Mouse (Mus musculus): ENCODE data around the gene Olfr631. TPM values are rescaled to one million over a fixed set of nuclear protein-coding genes. Genes with fewer than 3 reads are reported as not detected.
"Not testable (repeated sequence)": the region's sequence is repeated elsewhere in the genome, so short reads cannot be mapped to it uniquely, and the experiment has no call there.

Gene Olfr631
- polyA plus RNA-seq, 1 experiment = not detected

DNA sequence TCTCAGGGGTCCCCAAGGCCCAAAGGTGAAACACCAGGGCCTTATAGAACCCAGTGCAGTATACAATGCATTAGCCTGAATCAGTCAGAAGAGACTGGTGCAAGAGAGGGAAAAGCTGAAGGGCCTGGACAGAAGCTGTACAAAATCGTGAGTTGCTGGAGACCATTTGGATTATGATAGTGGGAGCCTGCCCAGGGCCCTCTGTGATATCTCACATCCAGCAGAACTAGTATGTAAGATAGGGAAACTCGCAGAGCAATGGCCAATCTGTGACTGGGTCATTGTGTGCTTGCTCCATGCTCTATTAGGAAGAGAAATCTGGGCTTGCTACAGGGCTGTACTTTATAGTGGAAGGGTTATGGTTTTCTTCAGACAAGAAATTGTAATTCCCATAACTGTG lies 5.6 kb downstream of the Olfr631 start, which contains the start of gene Olfr632:
Gene Olfr632, plus strand, starts transcription at position 84 of the 400 bp plus-strand sequence.
- TF ChIP-seq POLR2A (IDR thresholded peaks at IDR 0.05; ENCODE audit: control insufficient read depth, low read depth, low read length) = no peak
- TF ChIP-seq CTCF (IDR thresholded peaks at IDR 0.05; ENCODE audit: control insufficient read depth, insufficient read depth, insufficient replicate concordance, low read depth, low read length) = no peak
- Histone ChIP-seq H3K4me3 (ENCODE audit: control insufficient read depth, low read depth, low read length) (no peak within 1 kb of the TSS), H3K36me3 (ENCODE audit: control insufficient read depth, insufficient read depth, low read length) (no peaks in the 10 kb centered on the region), H3K27ac (ENCODE audit: control insufficient read depth, insufficient read depth, low read depth, low read length) (no peak within 1 kb of the TSS), H3K4me1 (ENCODE audit: control insufficient read depth, insufficient read depth, low read length) (no peaks in the 10 kb centered on the region), H3K27me3 (ENCODE audit: control insufficient read depth, insufficient read depth, low read length) (no peaks in the 10 kb centered on the region)

DNA sequence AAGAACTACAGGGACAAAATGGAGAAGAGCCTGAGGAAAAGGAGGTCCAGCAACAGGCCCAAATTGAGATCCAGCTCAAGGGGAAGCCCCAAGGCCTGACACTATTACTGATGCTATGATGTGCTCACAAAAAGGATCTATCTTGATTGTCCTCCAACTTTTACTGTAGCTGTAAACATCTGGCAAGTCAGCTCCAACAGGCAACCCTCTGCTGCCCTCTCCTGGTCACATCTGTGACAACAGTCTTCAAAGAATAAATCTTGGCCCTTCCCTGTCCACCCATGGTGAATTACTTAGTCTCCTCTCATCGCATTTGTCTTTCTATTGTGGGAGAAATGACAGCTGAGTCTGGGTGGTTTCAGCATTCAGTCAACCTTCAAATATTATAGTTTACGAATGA lies 14.1 kb downstream of the Olfr631 start:
- Histone ChIP-seq H3K36me3 (ENCODE audit: control insufficient read depth, insufficient read depth, low read length) (no peaks in the 10 kb centered on the region), H3K4me3 (ENCODE audit: control insufficient read depth, low read depth, low read length) (no peak overlapping the region), H3K27ac (ENCODE audit: control insufficient read depth, insufficient read depth, low read depth, low read length) (no peak overlapping the region), H3K4me1 (ENCODE audit: control insufficient read depth, insufficient read depth, low read length) (no peaks in the 10 kb centered on the region), H3K27me3 (ENCODE audit: control insufficient read depth, insufficient read depth, low read length) (no peaks in the 10 kb centered on the region)
- TF ChIP-seq POLR2A (IDR thresholded peaks at IDR 0.05; ENCODE audit: control insufficient read depth, low read depth, low read length) (no peak), CTCF (IDR thresholded peaks at IDR 0.05; ENCODE audit: control insufficient read depth, insufficient read depth, insufficient replicate concordance, low read depth, low read length) (no peak)

DNA sequence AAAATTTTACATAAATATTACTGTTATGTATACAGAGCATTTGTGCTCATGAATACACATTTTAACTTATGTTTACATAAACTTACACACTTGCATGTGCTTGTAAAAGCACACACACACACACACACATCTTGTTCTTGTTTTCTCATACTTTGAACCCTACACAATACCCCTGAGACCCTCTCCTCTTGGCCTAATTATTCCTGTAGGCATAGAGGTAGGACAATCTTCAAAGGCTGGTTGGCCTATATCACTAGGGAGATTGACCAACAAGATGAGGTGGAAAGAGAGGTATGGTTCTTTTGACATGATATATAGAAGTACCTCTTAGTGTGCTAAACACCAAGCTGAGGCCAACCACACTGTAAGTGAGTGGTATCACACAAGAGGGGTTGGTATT lies 15.5 kb downstream of the Olfr631 start, which contains the start of gene Olfr633:
Gene Olfr633, plus strand, starts transcription at position 301 of the 400 bp plus-strand sequence.
- Histone ChIP-seq H3K27ac (ENCODE audit: control insufficient read depth, insufficient read depth, low read depth, low read length) (no peak within 1 kb of the TSS), H3K4me3 (ENCODE audit: control insufficient read depth, low read depth, low read length) (no peak within 1 kb of the TSS), H3K4me1 (ENCODE audit: control insufficient read depth, insufficient read depth, low read length) (no peaks in the 10 kb centered on the region), H3K27me3 (ENCODE audit: control insufficient read depth, insufficient read depth, low read length) (no peaks in the 10 kb centered on the region), H3K36me3 (ENCODE audit: control insufficient read depth, insufficient read depth, low read length) (no peaks in the 10 kb centered on the region)
- TF ChIP-seq POLR2A (IDR thresholded peaks at IDR 0.05; ENCODE audit: control insufficient read depth, low read depth, low read length) = no peak
- no peak for TF ChIP-seq CTCF (IDR thresholded peaks at IDR 0.05; ENCODE audit: control insufficient read depth, insufficient read depth, insufficient replicate concordance, low read depth, low read length)

DNA sequence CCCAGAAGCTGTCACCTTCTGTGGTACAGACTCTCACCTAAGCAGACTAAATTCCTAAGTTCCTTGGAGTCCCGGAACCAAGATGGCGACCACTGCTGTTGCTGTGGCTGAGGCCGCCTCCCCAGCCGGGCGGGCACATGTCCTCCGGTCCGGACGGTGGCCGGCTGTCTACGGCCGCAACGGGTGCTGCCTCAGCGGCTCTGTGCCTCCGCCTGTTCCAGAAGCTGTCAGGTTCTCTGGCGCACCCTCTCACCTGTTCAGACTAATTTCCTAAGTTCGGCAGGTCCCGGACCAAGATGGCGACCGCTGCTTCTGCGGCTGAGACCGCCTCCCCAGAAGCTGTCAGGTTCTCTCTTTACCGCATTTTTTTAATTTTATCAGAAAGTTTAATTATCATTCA lies 38.2 kb downstream of the Olfr631 start:
- not testable (repeated sequence) for H3K36me3 ChIP-seq (ENCODE audit: control insufficient read depth, insufficient read depth, low read length); H3K27me3 ChIP-seq (ENCODE audit: control insufficient read depth, insufficient read depth, low read length); H3K4me1 ChIP-seq (ENCODE audit: control insufficient read depth, insufficient read depth, low read length); H3K4me3 ChIP-seq (ENCODE audit: control insufficient read depth, low read depth, low read length); H3K27ac ChIP-seq (ENCODE audit: control insufficient read depth, insufficient read depth, low read depth, low read length)

GRCm38 (mm10) chr7:103970852-103971251 lies 42.2 kb downstream of the Olfr631 start, which contains the start of gene Olfr635:
TSS of gene Olfr635 (plus strand) at chr7:103971152.
- Histone ChIP-seq H3K27me3 (ENCODE audit: control insufficient read depth, insufficient read depth, low read length) (no peaks in the 10 kb centered on the region), H3K4me3 (ENCODE audit: control insufficient read depth, low read depth, low read length) (no peak within 1 kb of the TSS), H3K4me1 (ENCODE audit: control insufficient read depth, insufficient read depth, low read length) (no peaks in the 10 kb centered on the region), H3K36me3 (ENCODE audit: control insufficient read depth, insufficient read depth, low read length) (no peaks in the 10 kb centered on the region), H3K27ac (ENCODE audit: control insufficient read depth, insufficient read depth, low read depth, low read length) (no peak within 1 kb of the TSS)
- TF ChIP-seq CTCF (IDR thresholded peaks at IDR 0.05; ENCODE audit: control insufficient read depth, insufficient read depth, insufficient replicate concordance, low read depth, low read length) = no peak
- TF ChIP-seq POLR2A (IDR thresholded peaks at IDR 0.05; ENCODE audit: control insufficient read depth, low read depth, low read length) = no peak

GRCm38 (mm10) chr7:103971782-103972181 lies 43.2 kb downstream of the Olfr631 start:
- Histone ChIP-seq H3K27me3 (ENCODE audit: control insufficient read depth, insufficient read depth, low read length) (no peaks in the 10 kb centered on the region), H3K27ac (ENCODE audit: control insufficient read depth, insufficient read depth, low read depth, low read length) (no peak overlapping the region)
- no peak for TF ChIP-seq CTCF (IDR thresholded peaks at IDR 0.05; ENCODE audit: control insufficient read depth, insufficient read depth, insufficient replicate concordance, low read depth, low read length)
- no peak for TF ChIP-seq POLR2A (IDR thresholded peaks at IDR 0.05; ENCODE audit: control insufficient read depth, low read depth, low read length)

More at GRCm38 (mm10) chr7:103971782-103972181, 43.2 kb downstream of the Olfr631 start:
- Histone ChIP-seq H3K4me1 (ENCODE audit: control insufficient read depth, insufficient read depth, low read length) (no peaks in the 10 kb centered on the region), H3K4me3 (ENCODE audit: control insufficient read depth, low read depth, low read length) (no peak overlapping the region), H3K36me3 (ENCODE audit: control insufficient read depth, insufficient read depth, low read length) (no peaks in the 10 kb centered on the region)

Other genes starting within 250 kb of the Olfr631 start
- gene Olfr625-ps1, start 246.1 kb upstream of the Olfr631 start, polyA plus RNA-seq (2012; rRNA removed) = not detected in 2 replicates
- gene Olfr243, start 214.2 kb upstream of the Olfr631 start, polyA plus RNA-seq (2012; rRNA removed) = not detected in 2 replicates
- gene Olfr628, start 198.5 kb upstream of the Olfr631 start, polyA plus RNA-seq (2012; rRNA removed) = not detected in 2 replicates
- gene Olfr629, start 183.9 kb upstream of the Olfr631 start, polyA plus RNA-seq (2012; rRNA removed) = not detected in 2 replicates
- not detected in 2 replicates for gene Olfr630, start 171.5 kb upstream of the Olfr631 start, polyA plus RNA-seq (2012; rRNA removed)
- gene Olfr69, start 157.2 kb upstream of the Olfr631 start, polyA plus RNA-seq (2012; rRNA removed) = not detected in 2 replicates
- gene Olfr68, start 149.1 kb upstream of the Olfr631 start, polyA plus RNA-seq (2012; rRNA removed) = not detected in 2 replicates
- gene Olfr67, start 137.0 kb upstream of the Olfr631 start, polyA plus RNA-seq (2012; rRNA removed) = not detected in 2 replicates
- 8.1 and 11.1 TPM in 2 replicates for gene Hbb-bt, start 114.8 kb upstream of the Olfr631 start, polyA plus RNA-seq (2012; rRNA removed)
- 78.9 and 88.8 TPM in 2 replicates for gene Hbb-bs, start 100.7 kb upstream of the Olfr631 start, polyA plus RNA-seq (2012; rRNA removed)
- gene Hbb-bh2, start 88.3 kb upstream of the Olfr631 start, polyA plus RNA-seq (2012; rRNA removed) = not detected in 2 replicates
- gene Hbb-bh1, start 85.7 kb upstream of the Olfr631 start, polyA plus RNA-seq (2012; rRNA removed) = not detected in 2 replicates
- 0.19 and 0.26 TPM in 2 replicates for gene Hbb-y, start 75.6 kb upstream of the Olfr631 start, polyA plus RNA-seq (2012; rRNA removed)
- not detected in 2 replicates for gene Olfr66, start 42.6 kb upstream of the Olfr631 start, polyA plus RNA-seq (2012; rRNA removed)
- gene Olfr64, start 34.3 kb upstream of the Olfr631 start, polyA plus RNA-seq (2012; rRNA removed) = not detected in 2 replicates
- gene Olfr65, start 25.3 kb upstream of the Olfr631 start, polyA plus RNA-seq (2012; rRNA removed) = not detected in 2 replicates
- not detected in 2 replicates for gene Olfr632, start 5.5 kb downstream of the Olfr631 start, polyA plus RNA-seq (2012; rRNA removed)
- gene Olfr633, start 15.6 kb downstream of the Olfr631 start, polyA plus RNA-seq (2012; rRNA removed) = not detected in 2 replicates
- not detected in 2 replicates for gene Olfr635, start 42.3 kb downstream of the Olfr631 start, polyA plus RNA-seq (2012; rRNA removed)
- gene Olfr638, start 69.9 kb downstream of the Olfr631 start, polyA plus RNA-seq (2012; rRNA removed) = not detected in 2 replicates
- not detected in 2 replicates for gene Olfr639, start 88.5 kb downstream of the Olfr631 start, polyA plus RNA-seq (2012; rRNA removed)
- gene Olfr640, start 96.7 kb downstream of the Olfr631 start, polyA plus RNA-seq (2012; rRNA removed) = 0.07 TPM in 1 of 2 replicates, not detected in the other
- 0.15 TPM in 1 of 2 replicates, not detected in the other for gene Olfr641, start 106.6 kb downstream of the Olfr631 start, polyA plus RNA-seq (2012; rRNA removed)
- gene Olfr642, start 123.8 kb downstream of the Olfr631 start, polyA plus RNA-seq (2012; rRNA removed) = 0.53 TPM in 1 of 2 replicates, not detected in the other
- 0.80 and 0.89 TPM in 2 replicates for gene 4930516K23Rik, start 132.6 kb downstream of the Olfr631 start, polyA plus RNA-seq (2012; rRNA removed)
- 0.12 TPM in 1 of 2 replicates, not detected in the other for gene Olfr644, start 143.0 kb downstream of the Olfr631 start, polyA plus RNA-seq (2012; rRNA removed)
- gene Olfr645, start 156.6 kb downstream of the Olfr631 start, polyA plus RNA-seq (2012; rRNA removed) = 0.02 TPM in 1 of 2 replicates, not detected in the other
- not detected in 2 replicates for gene Olfr646, start 176.0 kb downstream of the Olfr631 start, polyA plus RNA-seq (2012; rRNA removed)
- gene Ubqln5, start 201.0 kb downstream of the Olfr631 start, polyA plus RNA-seq (2012; rRNA removed) = 101 and 104 TPM in 2 replicates
- 0.17 and 0.51 TPM in 2 replicates for gene Olfr643, start 208.6 kb downstream of the Olfr631 start, polyA plus RNA-seq (2012; rRNA removed)
- gene Ubqln3, start 214.5 kb downstream of the Olfr631 start, polyA plus RNA-seq (2012; rRNA removed) = 434 and 492 TPM in 2 replicates
- 257 and 316 TPM in 2 replicates for gene Ubqlnl, start 221.7 kb downstream of the Olfr631 start, polyA plus RNA-seq (2012; rRNA removed)
- not detected in 2 replicates for gene Olfm5, start 236.0 kb downstream of the Olfr631 start, polyA plus RNA-seq (2012; rRNA removed)